Mouse (Mus musculus): ENCODE data around the gene Cabp7.

- TF ChIP-seq CTCF (IDR thresholded peaks at IDR 0.05; ENCODE audit: borderline replicate concordance, insufficient read depth, low read length), result no peak
- TF ChIP-seq POLR2A (IDR thresholded peaks at IDR 0.05; ENCODE audit: low read depth, low read length), result no peak
These were observed 56.2 kb downstream of the Cabp7 start for GRCm38 (mm10) chr11:4690353-4690752.

Measured in embryonic fibroblast, embryonic 13.5 days (primary cell).